Mouse (Mus musculus) spleen, postnatal 14 days (tissue): ENCODE measurements around the gene Slc25a19.
"Not testable (repeated sequence)": the region's sequence is repeated elsewhere in the genome, so short reads cannot be mapped to it uniquely, and the experiment has no call there.

Source experiments
- DNase-seq, 2 experiments: peaks; one replicate each; pipeline ENCODE4 v3.0.0; 2021 to 2022; ENCODE audit warnings: low spot score in 2 of 2

Slc25a19 gene

DNA sequence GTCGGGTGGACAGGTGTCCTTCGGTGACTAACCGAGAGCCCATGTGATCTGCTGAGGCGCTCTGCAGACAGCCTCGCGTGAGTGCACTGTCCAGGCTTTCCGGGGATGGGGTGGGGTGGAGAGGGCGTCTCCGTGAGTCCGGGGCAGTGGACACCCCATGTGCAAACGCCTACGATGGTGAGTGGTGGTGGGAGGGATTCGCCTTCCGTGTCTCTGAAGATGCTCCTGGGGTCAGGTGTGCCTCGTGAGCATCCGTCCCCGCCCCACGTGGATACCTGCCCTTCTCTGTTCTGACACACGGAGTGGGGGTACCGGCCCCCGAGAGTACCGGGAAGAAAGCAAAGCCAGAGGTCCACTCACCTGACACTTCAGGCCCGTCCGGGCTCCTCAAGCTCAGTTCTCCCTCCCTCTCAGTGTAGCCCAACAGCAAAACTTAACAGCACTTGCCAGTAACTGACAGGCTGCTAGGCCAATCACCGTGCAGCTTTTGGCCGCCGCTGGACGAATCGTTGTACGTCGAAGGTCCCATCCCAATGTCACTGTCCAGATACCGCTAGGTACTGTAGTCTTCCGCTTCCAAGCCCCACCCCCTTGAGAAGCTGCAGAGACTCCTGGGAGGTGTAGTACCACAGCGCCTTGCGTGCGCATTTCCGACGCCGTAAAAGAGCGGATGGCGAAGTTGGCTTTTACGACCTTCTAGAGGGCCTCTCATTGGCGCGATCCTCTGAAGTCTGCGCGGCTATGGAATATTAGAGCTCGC is at the start of gene Slc25a19:
Gene Slc25a19 (minus strand): TSS at position 591 of the 760 bp plus-strand sequence.
- DNase-seq, result peak; percentile 96 to 97

DNA sequence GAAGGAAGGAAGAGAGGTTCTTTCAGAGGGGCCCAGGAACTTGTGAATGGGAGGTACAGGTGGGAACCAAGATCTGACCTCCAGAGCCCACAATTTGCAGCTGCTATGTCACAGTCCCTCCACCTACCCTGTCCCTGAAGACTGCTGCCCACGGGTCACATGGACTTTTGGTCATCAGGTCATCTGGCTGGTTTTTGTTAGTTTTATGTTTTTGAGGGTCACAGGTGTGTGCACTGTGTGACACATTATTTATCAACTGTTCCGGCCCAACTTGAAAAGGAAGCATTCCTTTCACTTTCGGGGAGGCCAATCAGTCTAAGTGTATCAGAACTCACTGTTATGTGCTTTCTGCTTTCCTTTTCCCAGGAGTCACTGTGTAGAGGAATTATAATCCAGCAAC is 49.4 kb upstream of the Slc25a19 start:
- DNase-seq, result no peak

- no peak for DNase-seq
Measured at GRCm38 (mm10) chr11:115676738-115677137, 48.6 kb upstream of the Slc25a19 start.

- DNase-seq, result no peak
Measured at GRCm38 (mm10) chr11:115674235-115674865, 46.3 kb upstream of the Slc25a19 start.

GRCm38 (mm10) chr11:115673471-115674234 is 45.6 kb upstream of the Slc25a19 start:
- no peak for DNase-seq

DNA sequence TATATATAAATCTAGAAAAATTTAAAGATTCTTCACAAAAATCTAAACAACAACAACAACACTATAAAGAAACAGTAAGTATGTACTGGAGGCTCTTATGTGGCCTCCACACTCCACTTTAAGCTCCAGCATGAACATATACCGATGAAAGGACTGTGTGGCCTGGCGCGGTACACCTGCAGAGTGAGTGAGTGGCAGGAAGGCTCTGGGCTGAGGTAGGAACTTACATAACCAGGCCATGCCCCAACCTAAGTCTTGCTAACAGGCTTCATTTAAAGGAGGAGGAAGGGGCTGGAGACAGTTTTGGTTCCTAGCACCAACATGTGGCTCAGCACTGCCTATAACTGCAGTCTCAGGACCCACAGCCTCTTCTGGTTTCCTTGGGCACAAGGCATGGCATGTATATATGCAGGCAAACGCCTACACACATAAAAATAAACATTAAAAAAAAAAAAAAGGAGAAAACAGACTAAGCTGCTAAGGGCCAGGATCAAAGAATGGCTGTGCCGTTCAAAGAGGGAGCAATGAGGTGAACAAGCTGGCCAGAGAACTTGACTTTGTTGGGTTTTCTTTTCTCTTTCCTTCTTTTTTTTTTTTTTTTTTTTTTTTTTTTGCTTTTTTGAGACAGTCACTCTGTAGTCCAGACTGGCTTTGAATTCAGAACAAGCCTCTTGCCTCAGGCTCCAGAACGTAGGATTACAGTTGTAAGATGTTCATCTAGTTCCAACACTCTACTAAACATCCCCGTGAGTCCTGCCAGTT is 44.3 kb upstream of the Slc25a19 start:
- DNase-seq, result no peak

GRCm38 (mm10) chr11:115670451-115671050 is 42.5 kb upstream of the Slc25a19 start:
- DNase-seq, result no peak

DNA sequence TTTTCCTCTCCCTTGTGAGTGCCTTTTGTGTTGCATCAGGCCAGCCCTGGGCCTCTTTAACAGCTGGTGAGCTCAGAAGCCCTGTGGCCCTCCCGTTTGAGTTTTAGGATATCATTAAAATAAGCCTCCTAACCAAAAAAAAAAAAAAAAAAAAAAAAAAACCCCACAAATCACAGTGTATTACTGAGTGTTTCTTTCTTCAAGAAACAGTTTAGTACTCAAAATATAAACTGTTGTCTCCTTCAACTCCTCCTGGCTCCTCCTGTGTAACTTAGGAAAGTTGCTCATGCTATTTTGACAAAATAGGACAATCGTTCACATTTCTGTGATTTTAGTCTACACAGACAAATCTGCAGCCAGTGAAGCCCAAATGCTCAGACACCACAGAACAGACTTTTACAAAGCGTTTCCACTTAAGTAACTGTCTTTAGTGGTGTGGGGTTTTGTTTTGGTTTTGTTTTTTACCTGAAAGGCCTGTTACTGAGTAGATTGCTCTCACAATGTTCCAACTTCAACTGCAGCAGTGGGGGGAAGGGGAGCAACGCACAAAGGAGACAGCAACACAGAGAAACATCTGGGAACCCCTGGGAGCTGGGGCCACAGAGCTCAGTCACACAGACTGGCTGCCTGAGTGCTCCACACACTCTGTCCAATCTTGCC is 35.7 kb upstream of the Slc25a19 start:
- DNase-seq, result no peak

DNA sequence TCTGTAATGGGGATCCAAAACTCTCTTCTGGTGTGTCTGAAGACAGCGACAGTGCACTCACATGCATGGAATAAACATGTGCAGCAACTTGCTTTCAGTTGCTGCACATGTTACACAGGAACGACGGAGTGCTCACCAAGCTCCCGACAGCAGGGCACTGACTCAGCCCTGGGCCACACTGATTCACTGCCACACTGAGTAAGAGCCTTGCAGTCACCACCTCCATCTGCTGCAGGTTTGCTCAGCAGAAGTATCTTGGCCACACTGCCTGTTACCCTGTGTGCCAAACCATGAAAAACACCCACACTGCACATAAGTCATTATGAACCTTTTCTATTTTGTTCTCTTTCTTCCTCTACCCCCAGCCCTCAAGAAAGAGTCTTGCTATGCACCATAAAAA is 32.3 kb upstream of the Slc25a19 start:
- DNase-seq, result no peak

GRCm38 (mm10) chr11:115658521-115658920 is 30.4 kb upstream of the Slc25a19 start:
- no peak for DNase-seq

GRCm38 (mm10) chr11:115654128-115654527 is 26.0 kb upstream of the Slc25a19 start:
- DNase-seq, result no peak

GRCm38 (mm10) chr11:115653194-115653593 is 25.1 kb upstream of the Slc25a19 start:
- no peak for DNase-seq

GRCm38 (mm10) chr11:115651680-115652079 is 23.6 kb upstream of the Slc25a19 start:
- no peak for DNase-seq

GRCm38 (mm10) chr11:115649706-115650105 is 21.6 kb upstream of the Slc25a19 start:
- DNase-seq, result no peak

DNA sequence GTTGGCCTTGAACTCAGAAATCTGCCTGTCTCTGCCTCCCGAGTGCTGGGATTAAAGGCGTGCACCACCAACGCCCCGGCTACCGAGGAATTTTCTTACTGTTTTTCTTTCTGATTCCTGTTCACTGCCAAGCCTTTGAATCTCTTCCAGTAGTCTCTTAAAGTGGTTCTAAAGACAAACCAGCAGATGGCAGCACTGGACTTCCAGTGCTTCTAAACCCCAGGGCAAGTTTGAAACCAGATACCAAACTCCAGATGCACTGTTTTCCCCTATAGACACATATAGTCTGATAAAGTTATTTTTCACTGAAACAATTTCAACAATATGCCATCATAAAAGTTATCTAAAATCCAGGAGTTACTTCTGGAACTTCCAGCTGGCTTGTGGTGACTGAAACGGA is 19.4 kb upstream of the Slc25a19 start:
- DNase-seq, result peak in 1 of 2 experiments; percentile 46

DNA sequence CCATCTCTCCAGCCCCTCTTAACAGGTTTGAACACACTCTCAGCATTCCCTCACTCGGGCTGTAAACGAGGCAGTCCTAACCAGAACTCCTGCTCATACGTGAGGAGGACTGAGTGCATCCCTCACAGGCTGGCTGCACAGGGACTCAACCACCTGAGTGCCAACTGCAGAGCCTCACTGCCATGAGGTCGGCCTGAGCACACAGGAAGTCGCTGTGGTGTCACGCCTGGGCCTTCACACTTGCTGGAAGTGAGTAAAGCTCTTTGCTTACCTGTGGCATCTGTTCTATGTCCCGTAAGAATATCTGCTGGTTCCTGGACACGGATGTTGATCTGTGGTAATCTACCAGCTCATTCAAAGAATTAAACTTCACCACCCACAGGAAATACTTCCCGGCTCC is 18.3 kb upstream of the Slc25a19 start:
- DNase-seq, result no peak

- DNase-seq, result not testable (repeated sequence)
Measured at GRCm38 (mm10) chr11:115645498-115645897, 17.4 kb upstream of the Slc25a19 start.

GRCm38 (mm10) chr11:115644308-115644707 is 16.2 kb upstream of the Slc25a19 start:
- DNase-seq, result no peak

DNA sequence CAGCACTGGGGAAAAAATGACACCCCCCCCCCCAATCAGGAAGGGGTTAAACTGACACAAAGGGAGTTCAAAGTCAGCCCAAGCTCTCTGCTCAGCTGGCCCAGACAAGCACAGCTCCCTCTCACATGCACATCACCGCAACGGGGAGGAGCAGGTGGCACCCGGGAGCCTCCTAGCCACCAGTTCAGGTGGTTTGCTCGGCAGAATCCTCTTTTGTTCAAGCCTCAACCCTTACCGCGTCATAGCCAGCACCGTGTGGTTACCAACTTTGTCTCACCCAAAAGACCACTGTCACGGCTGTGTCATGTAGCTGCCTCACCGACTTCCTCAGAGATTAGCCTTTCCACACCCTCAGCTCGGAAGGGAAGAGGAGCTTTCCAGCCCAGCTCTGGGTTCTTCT is 15.2 kb upstream of the Slc25a19 start:
- DNase-seq, result no peak

DNA sequence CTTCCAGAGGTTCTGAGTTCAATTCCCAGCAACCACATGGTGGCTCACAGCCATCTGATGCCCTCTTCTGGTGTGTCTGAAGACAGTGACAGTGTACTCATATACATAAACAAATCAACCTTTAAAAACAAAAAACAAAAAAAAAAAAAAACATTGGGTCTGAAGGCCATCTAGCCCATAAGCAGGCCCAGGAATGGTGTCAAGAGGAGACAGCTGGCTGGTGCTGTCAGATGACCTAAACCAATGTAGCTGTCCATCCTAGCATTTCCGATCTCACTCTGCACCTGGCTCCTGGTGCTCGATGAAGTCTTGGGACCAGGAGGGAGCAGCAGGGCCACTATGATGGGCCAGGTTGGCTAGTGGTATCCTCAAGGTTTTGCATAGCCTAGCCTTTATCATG is 14.6 kb upstream of the Slc25a19 start:
- DNase-seq, result no peak

- DNase-seq, result no peak
Measured at GRCm38 (mm10) chr11:115641664-115642036, 13.6 kb upstream of the Slc25a19 start.
